Mouse (Mus musculus) bone marrow macrophage, adult 2 months (primary cell): ENCODE results near the gene Tmem259. TPM values are rescaled to one million over a fixed set of nuclear protein-coding genes. Genes with fewer than 3 reads are reported as not detected.
A peak's percentile ranks its signal among the peaks of the same experiment; 100 is the strongest.
"Not testable (repeated sequence)": the region's sequence is repeated elsewhere in the genome, so short reads cannot be mapped to it uniquely, and the experiment has no call there.

Experiments
- H3K27ac ChIP-seq: 2 replicates; pipeline ENCODE4 v1.5.1; 2012; ENCODE audit warnings: low read depth, low read length; ENCODE audit not compliant: insufficient read depth
- H3K4me1 ChIP-seq: 2 replicates; pipeline ENCODE4 v1.6.1; 2012; ENCODE audit warnings: low read length; ENCODE audit not compliant: control insufficient read depth, insufficient read depth
- H3K4me3 ChIP-seq: 2 replicates; pipeline ENCODE4 v1.5.1; 2012; ENCODE audit warnings: mild to moderate bottlenecking, low read length, moderate library complexity; ENCODE audit not compliant: insufficient read depth
- CTCF ChIP-seq: IDR thresholded peaks from 2 replicates; pipeline ENCODE4 v1.5.1; 2012; ENCODE audit warnings: low read depth, mild to moderate bottlenecking, low read length, moderate library complexity
- POLR2A ChIP-seq: IDR thresholded peaks from 2 replicates; pipeline ENCODE4 v1.6.1; 2012; ENCODE audit warnings: mild to moderate bottlenecking, low read depth, low read length, borderline replicate concordance
- polyA plus RNA-seq: library from polyadenylated mRNA; stranded (reverse); fragments of >200 nt; gene quantifications from 2 replicates; pipeline ENCODE4 v1.2.4, GENCODE M21; 2012; ENCODE audit not compliant: missing spikeins, insufficient read depth, insufficient read length

Gene Tmem259
- polyA plus RNA-seq, 1 experiment: 101 TPM

DNA sequence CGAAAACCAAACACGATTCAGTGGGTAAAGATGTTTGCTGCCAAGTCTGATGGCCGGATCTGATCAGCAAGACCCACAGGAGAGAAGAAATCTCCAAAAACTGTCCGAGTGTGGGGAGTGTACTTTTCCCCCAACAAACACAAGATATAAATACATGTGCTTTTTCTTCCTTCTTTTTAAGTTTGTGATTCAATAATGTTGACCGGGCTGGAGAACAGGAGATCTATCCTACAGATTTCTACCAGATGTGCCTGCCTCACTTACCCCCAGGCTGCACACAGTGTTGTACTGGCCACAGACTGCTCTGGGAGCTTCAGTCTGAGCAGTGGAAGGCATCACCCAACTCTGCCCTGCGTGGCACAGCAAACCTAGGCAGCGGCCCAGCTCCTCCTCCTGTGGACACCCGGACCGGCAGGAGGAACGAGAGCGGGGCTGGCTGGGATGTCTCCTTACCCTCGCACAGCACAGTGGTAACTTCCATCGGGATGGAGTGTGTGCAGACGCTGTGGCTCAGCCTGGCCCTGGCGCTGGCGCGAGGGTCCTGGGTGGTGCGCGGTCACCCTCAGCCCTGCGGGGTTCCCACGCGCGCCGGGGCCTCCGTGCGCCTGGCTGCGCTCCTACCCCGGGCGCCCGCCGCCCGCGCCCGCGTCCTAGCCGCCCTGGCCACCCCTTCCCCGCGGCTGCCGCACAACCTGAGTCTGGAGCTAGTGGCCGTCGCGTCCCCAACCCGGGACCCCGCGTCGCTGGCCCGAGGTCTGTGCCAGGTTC is 13.5 kb downstream of the Tmem259 start, which contains the start of gene Grin3b:
Gene Grin3b (plus strand): TSS at position 301 of the 768 bp plus-strand sequence.
- TF ChIP-seq POLR2A (no peak), CTCF (no peak)
- peaks cover 13% of the 10 kb centered on the region for H3K4me1 ChIP-seq

GRCm38 (mm10) chr10:79969124-79969568 is 15.0 kb downstream of the Tmem259 start:
- no peak for TF ChIP-seq POLR2A
- no peak for TF ChIP-seq CTCF
- no peaks in the 10 kb centered on the region for H3K4me1 ChIP-seq
- H3K4me3 ChIP-seq: no peak overlapping the region
- no peak overlapping the region for H3K27ac ChIP-seq

More for the DNA sequence above, 13.5 kb downstream of the Tmem259 start, which contains the start of gene Grin3b:
- H3K4me3 ChIP-seq: peak within 1 kb of the TSS; percentile 32
- no peak within 1 kb of the TSS for H3K27ac ChIP-seq

- TF ChIP-seq CTCF (no peak), POLR2A (no peak)
- Histone ChIP-seq H3K4me3 (no peak overlapping the region), H3K27ac (no peak overlapping the region), H3K4me1 (no peaks in the 10 kb centered on the region)
Measured at GRCm38 (mm10) chr10:79968181-79968580, 15.9 kb downstream of the Tmem259 start.

- TF ChIP-seq CTCF: no peak
- TF ChIP-seq POLR2A: no peak
- H3K4me1 ChIP-seq: no peaks in the 10 kb centered on the region
- H3K4me3 ChIP-seq: no peak overlapping the region
- H3K27ac ChIP-seq: no peak overlapping the region
Measured at GRCm38 (mm10) chr10:79966886-79967400, 17.2 kb downstream of the Tmem259 start.

DNA sequence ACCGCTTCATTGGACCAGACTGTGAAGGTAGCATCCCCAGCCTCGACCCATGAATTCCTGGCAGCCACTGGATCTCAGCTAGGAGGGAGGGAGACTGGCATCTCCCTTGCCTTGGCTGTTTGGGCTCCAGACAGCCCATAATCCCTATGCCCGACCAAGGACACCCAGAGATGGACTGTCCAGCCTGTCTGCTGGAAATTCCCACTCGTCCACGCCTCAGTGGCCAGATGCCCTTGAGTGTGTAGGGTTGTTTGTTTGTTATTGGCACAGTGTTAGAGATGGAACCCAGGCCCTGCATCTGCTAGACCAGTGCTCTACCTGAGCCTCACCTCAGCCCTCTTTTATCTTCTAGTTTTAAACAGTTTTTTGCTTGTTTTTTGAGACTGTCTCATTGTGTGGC is 18.8 kb downstream of the Tmem259 start:
- TF ChIP-seq POLR2A (no peak), CTCF (no peak)
- Histone ChIP-seq H3K4me3 (no peak overlapping the region), H3K4me1 (peaks cover 5% of the 10 kb centered on the region), H3K27ac (no peak overlapping the region)

GRCm38 (mm10) chr10:79964727-79965126 is 19.4 kb downstream of the Tmem259 start:
- Histone ChIP-seq H3K4me3 (no peak overlapping the region), H3K4me1 (peaks cover 5% of the 10 kb centered on the region), H3K27ac (no peak overlapping the region)
- no peak for TF ChIP-seq CTCF
- TF ChIP-seq POLR2A: no peak

- Histone ChIP-seq H3K4me1 (peaks cover 5% of the 10 kb centered on the region), H3K4me3 (peak overlapping the region; percentile 70), H3K27ac (peak overlapping the region; percentile 78)
- TF ChIP-seq POLR2A (no peak), CTCF (no peak)
Measured at GRCm38 (mm10) chr10:79960671-79961294, 23.3 kb downstream of the Tmem259 start.

GRCm38 (mm10) chr10:79959847-79960601 is 24.1 kb downstream of the Tmem259 start, which contains the start of gene Wdr18:
Gene Wdr18 (plus strand): TSS chr10:79960152.
- Histone ChIP-seq H3K27ac (peak within 1 kb of the TSS; percentile 78), H3K4me1 (peaks cover 5% of the 10 kb centered on the region), H3K4me3 (peak within 1 kb of the TSS; percentile 70)
- TF ChIP-seq CTCF (peak; percentile 52; the same call in 1 of the 2 replicates), POLR2A (no peak)

DNA sequence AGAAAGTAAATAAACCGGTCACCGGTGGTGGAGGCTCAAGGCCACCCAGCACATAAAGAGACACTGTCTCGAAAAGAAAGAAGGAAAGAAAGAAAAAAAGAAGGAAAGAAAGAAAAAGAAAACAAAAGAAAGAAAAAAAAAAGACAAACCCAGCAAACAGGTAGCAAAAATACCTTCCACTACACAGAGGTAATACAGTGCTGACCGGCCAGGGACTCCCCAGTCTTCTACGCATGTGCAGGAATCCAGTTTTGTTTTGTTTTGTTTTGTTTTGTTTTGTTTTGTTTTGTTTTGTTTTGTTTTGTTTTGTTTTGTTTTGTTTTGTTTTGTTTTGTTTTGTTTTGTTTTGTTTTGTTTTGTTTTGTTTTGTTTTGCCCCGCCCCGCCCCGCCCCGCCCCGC is 24.7 kb downstream of the Tmem259 start:
- H3K4me3 ChIP-seq: peak overlapping the region; percentile 25; the same call in 1 of the 2 replicates
- not testable (repeated sequence) for H3K4me1 ChIP-seq, H3K27ac ChIP-seq
